Mouse (Mus musculus) bone marrow, adult 2 months (tissue): ENCODE results near the gene Pik3r6.

Experiments used
- CTCF ChIP-seq: fragments of 200-500 bp; IDR thresholded peaks from 2 replicates; pipeline ENCODE4 v1.5.1; 2011; ENCODE audit warnings: low read length, control low read depth; ENCODE audit not compliant: control insufficient read depth, insufficient read depth
- POLR2A ChIP-seq: fragments of 200-500 bp; IDR thresholded peaks from 2 replicates; pipeline ENCODE4 v1.6.1; 2011; ENCODE audit warnings: low read depth, mild to moderate bottlenecking, control low read depth, low read length, borderline replicate concordance; ENCODE audit not compliant: control insufficient read depth

DNA sequence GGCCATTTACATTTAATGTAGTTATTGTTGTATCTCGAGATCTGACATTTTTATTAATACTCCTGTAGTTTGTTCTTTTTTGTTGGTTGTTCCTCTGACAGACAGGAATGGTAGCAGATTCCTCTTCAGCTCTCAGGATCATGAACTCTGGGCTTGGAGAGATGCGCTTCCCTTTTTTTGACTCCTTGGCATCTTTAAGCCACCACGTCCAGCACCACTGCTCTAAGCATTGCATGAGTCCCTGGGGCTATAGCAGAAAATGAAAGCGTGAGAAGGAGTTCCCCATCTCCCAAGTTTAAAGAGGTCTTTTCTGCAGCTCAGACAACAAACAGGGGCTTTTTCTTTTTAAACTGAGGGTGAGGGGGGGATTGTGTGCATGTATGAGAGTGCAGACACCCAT, 16.5 kb downstream of the Pik3r6 start:
- TF ChIP-seq CTCF (no peak), POLR2A (no peak)
